8 mouse cellular contexts compared by ENCODE assay signal in genomic region chr15:93089347-93089746, GRCm38 (mm10).
DNase-seq lines count a peak whose midpoint lies in the region; ATAC-seq lines count a peak whose summit lies in the region.

No protein-coding gene starts in this region.

- no peak overlapping the region for H3K27ac ChIP-seq in forebrain, embryonic 10.5 days
- no peak overlapping the region for H3K27ac ChIP-seq in forebrain, embryonic 15.5 days (replicated peaks)

- peaks cover 6% of the 10 kb centered on the region for H3K4me1 ChIP-seq in forebrain, embryonic 10.5 days
- peaks cover 6% of the 10 kb centered on the region for H3K4me1 ChIP-seq in forebrain, embryonic 15.5 days
- H3K4me1 ChIP-seq in megakaryocyte, embryonic 14.5 days, result peaks cover 47% of the 10 kb centered on the region

- intact Hi-C loops in gastrocnemius, postnatal 36 days (cut with DNase I), result no loop called here

- no peak overlapping the region for H3K4me2 ChIP-seq in forebrain, embryonic 15.5 days (replicated peaks)

- H3K9me3 ChIP-seq in forebrain, embryonic 10.5 days, result no peaks in the 10 kb centered on the region
- no peaks in the 10 kb centered on the region for H3K9me3 ChIP-seq in forebrain, embryonic 15.5 days
- H3K9me3 ChIP-seq in megakaryocyte, embryonic 14.5 days, result no peaks in the 10 kb centered on the region

- ATAC-seq in forebrain, embryonic 15.5 days (replicated peaks), result no peak

- no peak overlapping the region for H3K9ac ChIP-seq in forebrain, embryonic 15.5 days (replicated peaks)

- no peaks in the 10 kb centered on the region for H3K27me3 ChIP-seq in forebrain, embryonic 10.5 days (ENCODE audit: poor library complexity, severe bottlenecking)
- H3K27me3 ChIP-seq in forebrain, embryonic 15.5 days, result no peaks in the 10 kb centered on the region
- no peaks in the 10 kb centered on the region for H3K27me3 ChIP-seq in megakaryocyte, embryonic 14.5 days (replicated peaks)
- H3K27me3 ChIP-seq in splenic B cell, adult 2 months (ENCODE audit: control insufficient read depth, insufficient read depth, low read length, poor library complexity, severe bottlenecking), result no peaks in the 10 kb centered on the region

- peak; percentile 46 for DNase-seq in forebrain, embryonic 10.5 days (ENCODE audit: extremely low spot score, low spot score)
- peak; percentile 46 for DNase-seq in WW6 (ENCODE audit: low read depth, low spot score)
- DNase-seq in cerebellum, postnatal 36 days, result peak; percentile 36 to 43
- DNase-seq in gastrocnemius, postnatal 36 days, result peak; percentile 22 to 37
- DNase-seq in layer of hippocampus, postnatal 14 days (ENCODE audit: low spot score in 2 of 2), result peak; percentile 58 to 59
- peak; percentile 8 for DNase-seq in splenic B cell, adult 2 months (ENCODE audit: low read depth, low spot score)

- 36% methylated on average over 13 of the region's 13 CpGs for WGBS in forebrain, embryonic 10.5 days
- WGBS in forebrain, embryonic 15.5 days, result 35% methylated on average over 13 of the region's 13 CpGs

- no peaks in the 10 kb centered on the region for H3K36me3 ChIP-seq in forebrain, embryonic 10.5 days (replicated peaks)
- no peaks in the 10 kb centered on the region for H3K36me3 ChIP-seq in forebrain, embryonic 15.5 days
- H3K36me3 ChIP-seq in megakaryocyte, embryonic 14.5 days (replicated peaks; ENCODE audit: low read length), result no peaks in the 10 kb centered on the region
- H3K36me3 ChIP-seq in splenic B cell, adult 2 months (ENCODE audit: control insufficient read depth, insufficient read depth, low read length, poor library complexity, severe bottlenecking), result no peaks in the 10 kb centered on the region

- no peak overlapping the region for H3K4me3 ChIP-seq in forebrain, embryonic 10.5 days
- H3K4me3 ChIP-seq in forebrain, embryonic 15.5 days, result no peak overlapping the region
- peak overlapping the region; percentile 4 for H3K4me3 ChIP-seq in megakaryocyte, embryonic 14.5 days (replicated peaks)

Comparison
In these comparisons a context has a peak if more than half of its experiments do, and no peak if none do; other contexts are left out.
1. DNase-seq: peak in every context shown above with its lines; median percentile 58 in layer of hippocampus, postnatal 14 days; 46 in forebrain, embryonic 10.5 days; 46 in WW6; 40 in cerebellum, postnatal 36 days; 30 in gastrocnemius, postnatal 36 days; 8 in splenic B cell, adult 2 months.